Mouse (Mus musculus) splenic B cell, adult 2 months (primary cell): ENCODE results near the gene Elovl5.
A peak's percentile ranks its signal among the peaks of the same experiment; 100 is the strongest.

ENCODE experiments used
- DNase-seq: peaks from one replicate; pipeline ENCODE4 v3.0.0-alpha.2; 2011; ENCODE audit warnings: low read depth, low spot score
- H3K27me3 ChIP-seq: 2 replicates; pipeline ENCODE4 v1.6.1; 2012; ENCODE audit warnings: mild to moderate bottlenecking, low read length, moderate library complexity, mixed read lengths; ENCODE audit not compliant: control insufficient read depth, poor library complexity, insufficient read depth, severe bottlenecking
- H3K36me3 ChIP-seq: 2 replicates; pipeline ENCODE4 v1.6.1; 2012; ENCODE audit warnings: mild to moderate bottlenecking, low read length, moderate library complexity, mixed read lengths; ENCODE audit not compliant: control insufficient read depth, poor library complexity, insufficient read depth, severe bottlenecking

Gene Elovl5

GRCm38 (mm10) chr9:77917074-77917621 is at the start of gene Elovl5:
Gene Elovl5, plus strand, starts transcription at chr9:77917364.
- no peaks in the 10 kb centered on the region for H3K27me3 ChIP-seq
- no peaks in the 10 kb centered on the region for H3K36me3 ChIP-seq
- DNase-seq, result peak; percentile 98

GRCm38 (mm10) chr9:77891501-77891900 is 25.7 kb upstream of the Elovl5 start:
- DNase-seq, result no peak
- Histone ChIP-seq H3K27me3 (no peaks in the 10 kb centered on the region), H3K36me3 (no peaks in the 10 kb centered on the region)

- no peaks in the 10 kb centered on the region for H3K27me3 ChIP-seq
- no peaks in the 10 kb centered on the region for H3K36me3 ChIP-seq
- no peak for DNase-seq
Observed at GRCm38 (mm10) chr9:77898551-77898950, 18.6 kb upstream of the Elovl5 start.

DNA sequence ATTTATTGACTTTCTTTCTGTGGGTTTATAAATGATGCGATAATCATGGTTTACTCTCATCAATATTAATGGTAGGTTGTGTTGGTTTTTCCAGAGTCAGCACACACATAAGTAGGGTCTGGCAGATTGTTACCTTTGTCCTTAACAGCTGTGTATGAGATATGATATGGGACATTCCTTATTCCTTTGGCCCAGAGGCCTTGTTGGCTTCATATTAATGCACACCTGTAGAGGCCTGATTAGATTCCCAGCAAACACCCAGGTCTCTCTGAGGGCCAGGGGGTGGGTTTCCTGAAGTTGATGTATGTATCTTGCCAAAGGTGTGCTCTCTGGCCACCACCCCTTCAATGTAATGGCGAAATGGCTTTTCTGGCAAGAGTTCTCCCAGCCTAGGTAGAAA is 13.0 kb upstream of the Elovl5 start:
- H3K27me3 ChIP-seq, result no peaks in the 10 kb centered on the region
- DNase-seq, result no peak
- no peaks in the 10 kb centered on the region for H3K36me3 ChIP-seq

DNA sequence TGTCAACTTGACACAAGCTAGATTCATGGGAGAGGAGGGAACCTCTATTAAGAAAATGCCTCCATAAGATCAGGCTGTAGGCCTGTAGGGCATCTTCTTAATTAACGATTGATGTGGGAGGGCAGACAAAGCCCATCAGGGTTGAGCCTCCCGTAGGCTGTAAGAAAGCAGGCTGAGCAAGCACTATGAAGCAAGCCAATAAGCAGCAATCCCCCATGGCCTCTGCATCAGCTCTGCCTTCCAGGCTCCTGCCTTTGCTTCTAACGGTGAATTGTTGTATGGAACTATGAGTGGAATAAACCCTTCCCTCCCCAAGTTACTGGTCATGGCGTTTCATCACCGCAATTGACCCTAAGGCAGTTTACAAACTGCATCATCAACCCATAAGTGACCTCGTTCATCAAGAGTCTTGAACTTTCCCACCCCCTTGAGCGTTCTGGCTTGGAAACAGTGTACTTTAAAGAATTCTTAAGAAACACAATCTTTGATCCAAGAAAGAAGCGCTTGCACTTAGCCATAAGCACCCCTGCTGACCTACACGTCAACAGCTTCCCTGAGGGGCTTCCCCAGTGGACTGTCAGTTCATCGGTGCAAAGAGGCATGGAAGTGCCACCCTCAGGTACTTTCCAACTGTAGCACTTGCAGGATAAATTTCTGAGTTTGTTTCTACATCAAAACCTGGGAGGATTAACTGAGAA is 7.4 kb upstream of the Elovl5 start:
- no peaks in the 10 kb centered on the region for H3K27me3 ChIP-seq
- H3K36me3 ChIP-seq, result no peaks in the 10 kb centered on the region
- DNase-seq, result peak; percentile 77

- Histone ChIP-seq H3K27me3 (no peaks in the 10 kb centered on the region), H3K36me3 (no peaks in the 10 kb centered on the region)
- DNase-seq, result peak; percentile 88
Observed at GRCm38 (mm10) chr9:77910270-77911240, 6.6 kb upstream of the Elovl5 start.

DNA sequence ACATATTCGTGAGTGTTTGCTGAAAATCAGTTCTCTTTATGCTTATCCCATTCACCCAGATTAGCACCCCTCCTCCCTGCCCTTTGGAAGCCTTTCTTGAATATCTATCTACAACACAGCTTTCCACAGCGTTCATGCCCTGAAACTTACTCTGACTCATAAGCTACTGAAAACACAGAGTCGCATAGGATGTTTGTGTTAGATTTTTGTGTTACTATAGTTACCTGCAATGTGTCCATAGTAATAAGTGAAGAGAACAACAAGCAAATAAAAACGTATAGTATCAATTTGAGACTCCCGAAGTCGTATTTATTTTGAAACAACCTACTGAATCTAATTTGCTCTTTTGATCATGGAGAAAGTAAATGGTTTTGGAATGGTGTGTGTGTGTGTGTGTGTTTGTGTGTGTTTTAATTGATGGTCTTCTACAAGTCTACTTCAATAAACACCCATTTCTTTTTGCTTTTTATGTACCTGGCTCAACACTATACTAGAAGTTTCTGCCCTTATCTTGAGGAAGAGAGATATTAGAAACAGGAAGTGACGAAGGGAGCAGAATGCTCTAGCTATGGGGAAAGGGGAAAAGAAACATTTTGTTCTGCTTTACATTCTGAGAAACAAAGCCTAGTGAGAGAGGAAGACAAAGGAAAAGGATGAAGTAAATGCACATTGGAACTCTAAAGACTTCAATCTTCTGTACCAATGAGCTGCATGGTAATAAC is 5.5 kb upstream of the Elovl5 start:
- Histone ChIP-seq H3K27me3 (no peaks in the 10 kb centered on the region), H3K36me3 (no peaks in the 10 kb centered on the region)
- DNase-seq, result peak; percentile 70

DNA sequence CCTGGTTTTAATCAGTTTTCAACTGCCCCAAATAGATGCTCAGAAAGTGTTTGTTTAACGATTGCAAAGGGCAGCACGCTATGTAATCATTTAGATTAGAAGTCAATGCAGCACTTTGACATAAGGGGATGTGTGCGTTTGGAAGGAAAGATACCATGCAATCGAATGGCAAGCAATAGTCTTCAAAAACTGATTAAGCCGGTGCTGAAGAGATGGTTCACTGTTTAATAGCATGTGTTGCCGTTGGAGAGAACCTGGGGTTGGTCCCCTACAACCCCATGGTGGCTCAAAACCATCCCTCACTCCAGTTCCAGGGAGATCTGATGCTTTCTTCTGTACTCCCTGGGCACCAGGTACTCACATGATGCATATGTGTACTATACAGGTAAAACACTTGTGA is 4.9 kb upstream of the Elovl5 start:
- no peaks in the 10 kb centered on the region for H3K36me3 ChIP-seq
- no peak for DNase-seq

DNA sequence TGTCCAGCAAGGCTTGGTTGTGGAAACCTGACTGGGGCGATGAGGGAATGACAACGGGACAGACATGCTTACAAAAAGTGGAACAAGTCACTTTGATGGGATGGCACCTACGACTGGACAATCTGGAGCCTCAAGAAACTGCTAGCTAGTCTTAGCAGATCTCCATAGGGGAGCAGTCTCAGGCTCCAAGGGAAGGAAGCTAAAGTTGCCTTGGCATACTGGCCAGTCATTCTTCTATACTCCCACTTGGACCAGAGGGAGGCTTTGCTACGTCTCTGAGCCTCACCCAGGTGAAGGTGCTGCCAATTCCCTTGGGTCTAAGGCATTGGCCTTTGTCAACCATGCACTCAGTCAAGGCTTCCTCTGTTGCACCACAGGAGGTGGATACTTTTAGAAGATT is 2.5 kb upstream of the Elovl5 start:
- no peaks in the 10 kb centered on the region for H3K36me3 ChIP-seq
- no peaks in the 10 kb centered on the region for H3K27me3 ChIP-seq
- DNase-seq, result no peak

More for the DNA sequence above, 4.9 kb upstream of the Elovl5 start:
- no peaks in the 10 kb centered on the region for H3K27me3 ChIP-seq

DNA sequence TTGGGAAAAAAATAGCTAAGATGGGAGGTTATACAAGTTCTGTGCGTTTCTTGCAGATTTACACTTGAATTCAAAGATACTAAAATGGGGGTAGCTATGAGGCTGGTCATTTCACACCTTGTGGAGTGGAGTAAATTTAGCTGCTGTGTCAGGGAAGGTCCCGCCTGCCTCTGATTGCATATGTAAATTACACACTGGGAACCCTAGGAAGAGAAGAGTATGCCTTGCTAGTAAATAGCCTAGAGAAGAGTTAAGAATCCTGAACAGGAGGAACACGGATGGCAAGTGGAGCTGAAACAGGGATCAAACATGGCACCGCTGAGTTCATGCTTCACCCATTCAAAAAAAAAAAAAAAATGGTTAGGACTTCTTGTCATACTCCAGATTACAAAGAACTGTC is 1.4 kb upstream of the Elovl5 start:
- no peak for DNase-seq
- H3K36me3 ChIP-seq, result no peaks in the 10 kb centered on the region
- no peaks in the 10 kb centered on the region for H3K27me3 ChIP-seq

GRCm38 (mm10) chr9:77917622-77918131 is 513 bp downstream of the Elovl5 start:
- Histone ChIP-seq H3K27me3 (no peaks in the 10 kb centered on the region), H3K36me3 (no peaks in the 10 kb centered on the region)
- no peak for DNase-seq

DNA sequence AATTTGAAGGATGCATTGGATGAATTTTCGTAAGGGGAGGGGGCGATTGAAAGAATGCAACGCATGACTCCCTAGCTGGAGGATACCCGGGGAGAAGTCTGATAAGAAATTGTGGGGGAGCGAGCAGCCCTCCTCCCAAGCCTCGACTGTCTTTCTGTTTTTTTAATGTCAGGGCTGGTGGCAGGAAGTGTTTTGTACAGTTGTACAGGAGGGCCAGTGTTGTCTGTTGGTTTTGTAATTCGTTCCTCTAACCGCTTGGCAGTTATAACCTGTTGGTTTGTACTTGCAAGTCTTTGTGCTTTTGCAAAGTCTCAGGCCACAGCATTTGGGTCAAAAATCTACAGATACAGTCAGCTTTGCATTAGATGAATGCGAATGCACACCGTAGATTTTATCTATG is 1.0 kb downstream of the Elovl5 start:
- H3K36me3 ChIP-seq, result no peaks in the 10 kb centered on the region
- H3K27me3 ChIP-seq, result no peaks in the 10 kb centered on the region
- DNase-seq, result peak; percentile 41

DNA sequence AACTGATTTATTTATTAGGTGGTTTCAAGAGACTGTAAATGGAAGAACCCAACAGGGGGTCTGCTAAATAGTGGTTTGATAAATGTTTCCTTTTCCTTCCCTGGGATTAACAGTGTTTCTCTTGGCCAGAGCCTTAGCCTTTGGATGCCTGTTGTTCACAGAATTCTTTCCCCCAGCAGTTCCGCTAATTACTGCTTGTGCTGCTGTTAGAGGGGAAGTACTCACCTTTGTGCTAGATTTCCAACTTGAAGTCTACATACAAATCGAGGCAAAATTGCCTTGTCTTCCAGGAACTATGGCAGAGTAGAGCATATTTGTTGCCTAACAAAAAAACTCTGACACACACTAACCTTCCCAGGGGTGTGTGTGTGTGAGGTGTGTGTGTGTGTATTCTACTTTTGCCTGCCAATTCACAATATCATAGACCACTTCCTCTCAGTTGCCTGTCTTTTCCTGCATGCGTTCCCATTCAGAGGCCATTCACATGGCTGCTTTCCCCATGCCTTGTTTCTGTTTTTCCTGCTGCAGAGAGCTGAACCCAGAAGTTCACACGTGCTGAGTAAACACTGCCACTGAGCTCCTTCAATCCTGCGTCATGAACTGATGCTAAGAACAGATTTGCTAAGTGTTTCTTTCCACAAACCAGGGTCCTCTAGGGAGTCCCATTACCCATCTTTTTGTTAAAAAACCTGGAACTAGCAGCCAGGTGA is 2.0 kb downstream of the Elovl5 start:
- H3K36me3 ChIP-seq, result no peaks in the 10 kb centered on the region
- no peak for DNase-seq

GRCm38 (mm10) chr9:77920481-77920880 is 3.3 kb downstream of the Elovl5 start:
- H3K27me3 ChIP-seq, result no peaks in the 10 kb centered on the region
- H3K36me3 ChIP-seq, result no peaks in the 10 kb centered on the region
- DNase-seq, result no peak

More for the DNA sequence above, 2.0 kb downstream of the Elovl5 start:
- no peaks in the 10 kb centered on the region for H3K27me3 ChIP-seq
